Mouse (Mus musculus) gastrocnemius, postnatal 25 days (tissue): ENCODE measurements around the gene Ccl2. TPM values are rescaled to one million over a fixed set of nuclear protein-coding genes. Genes with fewer than 3 reads are reported as not detected.

ENCODE experiments used
- total RNA-seq, 2 experiments: library from RNA; stranded (reverse); gene quantifications; 1 replicate in 1 of 2; 2 replicates in 1 of 2; pipeline ENCODE4 v1.2.3; 2021

Gene Ccl2
- total RNA-seq, 2 experiments from 2014 or later, result 0.35 to 0.46 TPM

Other genes with a start within 250 kb of the Ccl2 start
- under 1 TPM; 0.13 to 0.15 TPM for gene 5530401A14Rik, start 174.9 kb upstream of the Ccl2 start, total RNA-seq
- not detected for gene Asic2, start 67.1 kb upstream of the Ccl2 start, total RNA-seq
- not detected for gene Gm17268, start 3.0 kb downstream of the Ccl2 start, total RNA-seq
- gene Ccl7, start 10.1 kb downstream of the Ccl2 start, total RNA-seq, result under 1 TPM in 1 of 2 experiments, not detected in 1; 0.35 TPM
- gene Ccl11, start 22.3 kb downstream of the Ccl2 start, total RNA-seq, result 10 to 100 TPM; 12.2 to 14.3 TPM
- gene Ccl12, start 66.3 kb downstream of the Ccl2 start, total RNA-seq, result not detected
- under 1 TPM in 1 of 2 experiments, not detected in 1; 0.61 TPM for gene Ccl8, start 79.6 kb downstream of the Ccl2 start, total RNA-seq